Mouse (Mus musculus): ENCODE results near the gene Sorbs1. TPM values are rescaled to one million over a fixed set of nuclear protein-coding genes. Genes with fewer than 3 reads are reported as not detected.

The Sorbs1 gene
- polyA plus RNA-seq, 1 experiment from 2014 or later, result 39.0 TPM

DNA sequence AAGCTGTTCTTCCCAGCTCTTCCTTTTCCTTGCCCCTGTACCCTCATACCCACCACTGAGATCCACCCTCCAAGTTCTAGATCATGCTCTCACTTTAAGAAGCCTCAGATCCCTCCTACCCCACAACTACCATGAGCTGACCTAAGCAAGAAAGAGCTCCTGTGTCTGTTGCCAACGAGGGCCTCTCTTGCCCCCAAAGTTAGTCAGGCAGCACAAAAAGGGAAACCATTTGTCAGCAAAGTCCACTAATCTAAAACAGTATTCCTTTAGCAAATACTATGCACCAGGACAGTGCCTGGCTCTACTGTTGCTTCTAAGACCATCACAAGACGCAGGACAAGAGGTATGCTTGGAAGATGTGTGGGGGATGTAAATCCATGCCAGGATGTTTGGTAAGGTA is 106.4 kb downstream of the Sorbs1 start:
- no peaks in the 10 kb centered on the region for H3K36me3 ChIP-seq (replicated peaks)
- H3K27ac ChIP-seq, result no peak overlapping the region
- 0 out of 2 replicates have a peak, but pooled peaks cover 3% of the 10 kb centered on the region for H3K4me1 ChIP-seq
- H3K9me3 ChIP-seq, result no peaks in the 10 kb centered on the region
- 87% methylated on average over 2 of the region's 2 CpGs for WGBS
- no peaks in the 10 kb centered on the region for H3K27me3 ChIP-seq (ENCODE audit: poor library complexity, severe bottlenecking)
- no peak overlapping the region for H3K4me3 ChIP-seq
- DNase-seq (ENCODE audit: extremely low spot score, low spot score), result no peak

GRCm38 (mm10) chr19:40406661-40407060 is 106.9 kb downstream of the Sorbs1 start:
- no peaks in the 10 kb centered on the region for H3K27me3 ChIP-seq (ENCODE audit: poor library complexity, severe bottlenecking)
- H3K4me3 ChIP-seq, result no peak overlapping the region
- H3K36me3 ChIP-seq (replicated peaks), result no peaks in the 10 kb centered on the region
- 94% methylated on average over 8 of the region's 8 CpGs for WGBS
- no peak for DNase-seq (ENCODE audit: extremely low spot score, low spot score)
- H3K4me1 ChIP-seq, result 0 out of 2 replicates have a peak, but pooled peaks cover 3% of the 10 kb centered on the region
- no peaks in the 10 kb centered on the region for H3K9me3 ChIP-seq
- H3K27ac ChIP-seq, result no peak overlapping the region

DNA sequence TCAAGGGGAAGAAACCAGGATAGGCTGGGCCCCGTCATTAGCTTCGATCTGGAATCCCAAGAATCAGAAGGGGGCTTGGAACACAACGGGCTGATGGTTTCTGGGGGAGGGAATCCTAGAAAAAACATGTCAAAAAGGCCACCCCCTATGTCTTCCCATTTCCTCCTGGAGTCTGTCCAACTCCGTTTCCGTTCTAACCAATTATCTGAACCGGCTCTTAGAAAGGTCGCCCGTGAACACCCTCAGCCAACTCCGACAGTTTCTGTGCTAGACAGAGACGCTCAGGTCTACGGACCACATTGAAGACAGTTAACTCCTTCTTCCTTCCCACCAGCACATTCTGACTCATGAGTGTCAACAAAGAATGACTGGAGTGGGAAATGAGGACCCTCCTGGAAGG is 107.8 kb downstream of the Sorbs1 start:
- 87% methylated on average over 11 of the region's 11 CpGs for WGBS
- no peaks in the 10 kb centered on the region for H3K9me3 ChIP-seq
- H3K4me3 ChIP-seq, result no peak overlapping the region
- 0 out of 2 replicates have a peak, but pooled peaks cover 3% of the 10 kb centered on the region for H3K4me1 ChIP-seq
- H3K27ac ChIP-seq, result 0 out of 2 replicates have a peak overlapping the region, but pooled peaks have one; percentile 1
- no peaks in the 10 kb centered on the region for H3K27me3 ChIP-seq (ENCODE audit: poor library complexity, severe bottlenecking)
- H3K36me3 ChIP-seq (replicated peaks), result no peaks in the 10 kb centered on the region
- no peak for DNase-seq (ENCODE audit: extremely low spot score, low spot score)

- no peak overlapping the region for H3K4me3 ChIP-seq
- no peak overlapping the region for H3K27ac ChIP-seq
- no peaks in the 10 kb centered on the region for H3K36me3 ChIP-seq (replicated peaks)
- no peaks in the 10 kb centered on the region for H3K9me3 ChIP-seq
- no peaks in the 10 kb centered on the region for H3K27me3 ChIP-seq (ENCODE audit: poor library complexity, severe bottlenecking)
- H3K4me1 ChIP-seq, result no peaks in the 10 kb centered on the region
- WGBS, result 84% methylated on average over 2 of the region's 2 CpGs
- no peak for DNase-seq (ENCODE audit: extremely low spot score, low spot score)
These were observed 109.0 kb downstream of the Sorbs1 start for GRCm38 (mm10) chr19:40404582-40404981.

GRCm38 (mm10) chr19:40403999-40404398 is 109.6 kb downstream of the Sorbs1 start:
- H3K36me3 ChIP-seq (replicated peaks), result no peaks in the 10 kb centered on the region
- no peak overlapping the region for H3K27ac ChIP-seq
- DNase-seq (ENCODE audit: extremely low spot score, low spot score), result no peak
- no peaks in the 10 kb centered on the region for H3K27me3 ChIP-seq (ENCODE audit: poor library complexity, severe bottlenecking)
- WGBS, result 89% methylated on average over 4 of the region's 4 CpGs
- H3K9me3 ChIP-seq, result no peaks in the 10 kb centered on the region
- no peak overlapping the region for H3K4me3 ChIP-seq
- H3K4me1 ChIP-seq, result no peaks in the 10 kb centered on the region

DNA sequence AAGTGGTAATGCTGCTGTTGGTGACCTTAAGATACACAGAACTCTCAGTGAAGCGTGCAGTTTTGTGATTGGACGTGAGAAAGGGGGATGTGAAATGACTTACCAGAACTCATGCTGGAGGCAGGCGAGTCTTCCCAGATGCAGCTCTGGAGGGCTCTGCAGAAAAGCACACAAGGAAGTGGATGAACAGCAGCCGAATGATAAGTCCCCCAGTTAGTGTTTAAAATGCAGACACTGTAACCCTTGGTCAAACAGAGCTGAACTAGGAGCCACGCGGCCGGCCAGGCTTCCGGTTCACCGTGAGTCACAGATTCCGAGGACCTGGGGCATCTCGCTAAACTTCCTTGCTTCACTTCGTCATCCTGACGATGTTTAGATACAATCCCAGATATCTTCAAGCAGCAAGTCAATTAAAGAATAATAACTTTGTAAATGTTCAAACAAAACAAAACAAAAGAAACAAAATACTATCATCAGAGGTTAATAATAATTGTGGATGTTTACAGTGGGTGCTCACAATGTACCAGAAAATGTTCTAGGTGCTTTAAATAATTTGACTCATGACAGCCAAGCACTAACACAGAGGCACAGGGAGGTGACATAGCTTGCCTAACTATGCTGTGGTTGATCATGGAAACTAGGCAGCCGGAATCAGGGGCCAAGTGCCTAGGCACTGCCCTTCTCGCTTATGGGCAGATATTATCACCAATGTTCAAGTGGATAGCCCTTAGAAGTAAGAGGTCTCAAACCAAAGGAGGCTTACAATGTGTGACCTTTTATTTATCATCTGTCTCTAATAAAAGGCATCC is 111.2 kb downstream of the Sorbs1 start:
- Histone ChIP-seq H3K27me3 (ENCODE audit: poor library complexity, severe bottlenecking) (no peaks in the 10 kb centered on the region), H3K4me1 (no peaks in the 10 kb centered on the region), H3K4me3 (no peak overlapping the region), H3K36me3 (replicated peaks) (no peaks in the 10 kb centered on the region), H3K9me3 (no peaks in the 10 kb centered on the region), H3K27ac (no peak overlapping the region)
- DNase-seq (ENCODE audit: extremely low spot score, low spot score), result no peak
- WGBS, result 91% methylated on average over 15 of the region's 15 CpGs

GRCm38 (mm10) chr19:40401213-40401612 is 112.4 kb downstream of the Sorbs1 start:
- Histone ChIP-seq H3K4me1 (peaks cover under 1% of the 10 kb centered on the region; the same call in 1 of the 2 replicates), H3K27ac (no peak overlapping the region), H3K4me3 (no peak overlapping the region), H3K27me3 (ENCODE audit: poor library complexity, severe bottlenecking) (no peaks in the 10 kb centered on the region), H3K36me3 (replicated peaks) (no peaks in the 10 kb centered on the region), H3K9me3 (no peaks in the 10 kb centered on the region)
- no peak for DNase-seq (ENCODE audit: extremely low spot score, low spot score)
- WGBS, result 92% methylated on average over 7 of the region's 7 CpGs

DNA sequence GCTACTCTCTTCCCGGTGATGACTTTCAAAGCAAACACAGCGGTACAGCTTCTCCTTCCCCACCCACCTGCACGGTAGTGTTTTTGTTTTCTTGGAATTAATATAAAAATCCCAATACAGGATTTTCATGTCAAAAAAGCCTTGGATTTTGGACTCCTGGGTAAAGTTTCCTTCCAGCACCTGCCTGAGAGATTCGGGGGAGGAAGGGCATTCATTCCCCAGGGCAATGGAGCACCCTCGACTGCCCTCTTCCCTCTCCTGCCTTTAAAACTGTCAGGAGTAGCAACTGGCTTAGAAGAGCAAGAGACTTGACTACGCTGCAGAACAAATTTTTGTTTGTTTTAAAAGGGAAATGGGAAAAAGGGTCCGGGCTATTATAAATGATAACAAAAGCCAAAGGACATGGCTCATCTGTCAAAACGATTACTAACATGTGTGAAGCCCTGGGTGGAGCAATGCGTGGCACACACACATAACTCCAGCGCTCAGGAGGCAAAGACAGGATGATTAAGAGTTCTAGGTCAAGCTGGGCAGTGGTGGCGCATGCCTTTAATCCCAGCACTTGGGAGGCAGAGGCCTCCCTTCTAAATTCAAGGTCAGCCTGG is 113.1 kb downstream of the Sorbs1 start:
- Histone ChIP-seq H3K27me3 (ENCODE audit: poor library complexity, severe bottlenecking) (no peaks in the 10 kb centered on the region), H3K27ac (no peak overlapping the region), H3K4me1 (peaks cover 8% of the 10 kb centered on the region), H3K36me3 (replicated peaks) (no peaks in the 10 kb centered on the region), H3K9me3 (no peaks in the 10 kb centered on the region), H3K4me3 (no peak overlapping the region)
- DNase-seq (ENCODE audit: extremely low spot score, low spot score), result no peak
- WGBS, result 85% methylated on average over 11 of the region's 11 CpGs

GRCm38 (mm10) chr19:40395757-40396661 is 117.6 kb downstream of the Sorbs1 start:
- H3K9me3 ChIP-seq, result no peaks in the 10 kb centered on the region
- H3K27ac ChIP-seq, result peak overlapping the region; percentile 48
- no peak overlapping the region for H3K4me3 ChIP-seq
- 74% methylated on average over 14 of the region's 14 CpGs for WGBS
- no peak for DNase-seq (ENCODE audit: extremely low spot score, low spot score)
- peaks cover 18% of the 10 kb centered on the region for H3K4me1 ChIP-seq
- no peaks in the 10 kb centered on the region for H3K36me3 ChIP-seq (replicated peaks)
- H3K27me3 ChIP-seq (ENCODE audit: poor library complexity, severe bottlenecking), result no peaks in the 10 kb centered on the region

DNA sequence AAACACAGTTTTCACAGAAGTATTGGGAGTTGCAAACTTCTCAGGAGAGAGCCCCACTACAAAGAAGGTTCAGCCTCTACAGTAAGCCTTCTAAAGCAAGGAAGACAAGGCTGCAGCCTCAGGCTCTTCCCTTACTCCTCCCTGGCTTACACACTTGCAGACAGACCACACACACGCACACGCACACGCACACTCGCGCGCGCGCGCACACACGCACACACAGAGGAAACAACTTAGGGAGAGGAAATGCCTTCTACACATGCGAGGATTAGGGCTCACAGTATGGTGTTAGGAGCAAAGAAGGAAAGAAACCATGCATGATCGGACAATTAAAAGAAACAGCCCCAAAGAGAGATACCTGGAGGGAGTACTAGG is 118.3 kb downstream of the Sorbs1 start:
- no peak for DNase-seq (ENCODE audit: extremely low spot score, low spot score)
- Histone ChIP-seq H3K27ac (peak overlapping the region; percentile 48), H3K4me3 (no peak overlapping the region), H3K36me3 (replicated peaks) (no peaks in the 10 kb centered on the region), H3K4me1 (peaks cover 18% of the 10 kb centered on the region), H3K9me3 (no peaks in the 10 kb centered on the region), H3K27me3 (ENCODE audit: poor library complexity, severe bottlenecking) (no peaks in the 10 kb centered on the region)
- WGBS, result 92% methylated on average over 12 of the region's 12 CpGs

DNA sequence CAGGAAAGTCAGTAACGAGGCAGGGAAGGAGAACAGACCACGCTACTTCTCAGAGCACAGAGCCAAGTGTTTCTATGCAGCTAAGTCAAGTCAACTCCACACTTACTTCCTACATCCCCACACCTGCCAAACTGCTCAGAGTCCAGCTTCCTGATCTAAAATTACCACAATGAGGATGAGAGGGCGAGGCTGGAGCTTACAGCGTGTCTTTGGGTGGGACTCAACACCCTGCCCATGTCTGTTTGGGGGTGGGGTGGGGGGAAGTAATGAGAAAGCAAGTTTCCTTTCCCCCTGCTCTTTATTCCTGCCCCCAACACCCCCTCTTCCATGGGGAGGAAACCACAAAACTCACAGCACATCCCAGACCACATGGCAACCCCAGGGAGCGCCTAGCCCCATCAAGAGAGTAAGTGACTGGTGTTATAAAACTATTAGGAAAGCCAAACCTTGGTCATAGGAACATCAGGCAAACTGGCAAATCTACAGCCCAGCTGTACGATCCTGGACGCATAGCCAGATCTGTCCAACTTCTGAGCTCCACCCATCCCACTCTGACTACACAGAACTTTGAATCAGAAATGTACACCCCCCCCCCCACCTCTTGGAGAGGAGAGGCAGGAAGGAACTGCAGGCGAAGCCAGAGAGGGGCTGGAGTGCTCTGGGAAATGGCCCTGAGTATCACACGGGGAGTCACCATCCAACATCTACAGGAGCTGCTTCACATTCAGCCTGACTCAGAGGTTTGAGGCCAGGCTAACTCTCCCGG is 118.8 kb downstream of the Sorbs1 start:
- whole genome bisulfite sequencing, result 77% methylated on average over 10 of the region's 10 CpGs

GRCm38 (mm10) chr19:40392795-40393392 is 120.7 kb downstream of the Sorbs1 start:
- Histone ChIP-seq H3K27ac (no peak overlapping the region), H3K36me3 (replicated peaks) (no peaks in the 10 kb centered on the region), H3K4me1 (peaks cover 18% of the 10 kb centered on the region), H3K27me3 (ENCODE audit: poor library complexity, severe bottlenecking) (no peaks in the 10 kb centered on the region), H3K4me3 (no peak overlapping the region), H3K9me3 (no peaks in the 10 kb centered on the region)
- no peak for DNase-seq (ENCODE audit: extremely low spot score, low spot score)
- WGBS, result 87% methylated on average over 5 of the region's 5 CpGs

More for the DNA sequence above, 118.8 kb downstream of the Sorbs1 start:
- DNase-seq (ENCODE audit: extremely low spot score, low spot score), result no peak
- Histone ChIP-seq H3K4me1 (peaks cover 18% of the 10 kb centered on the region), H3K27me3 (ENCODE audit: poor library complexity, severe bottlenecking) (no peaks in the 10 kb centered on the region), H3K27ac (peak overlapping the region; percentile 48), H3K36me3 (replicated peaks) (no peaks in the 10 kb centered on the region), H3K4me3 (no peak overlapping the region), H3K9me3 (no peaks in the 10 kb centered on the region)
